Mouse (Mus musculus) layer of hippocampus, postnatal 25 days (tissue): ENCODE results near the gene Psmb8. TPM values are rescaled to one million over a fixed set of nuclear protein-coding genes. Genes with fewer than 3 reads are reported as not detected.

Experiments used
- DNase-seq, 2 experiments: peaks; one replicate each; pipeline ENCODE4 v3.0.0; 2022; ENCODE audit warnings: mixed read lengths in 2 of 2, low spot score in 1 of 2; ENCODE audit errors: extremely low spot score in 1 of 2
- total RNA-seq, 2 experiments: library from RNA; stranded (reverse); gene quantifications; 2 replicates each; pipeline ENCODE4 v1.2.3; 2021

Gene Psmb8
- total RNA-seq, result 1 to 10 TPM; 2.2 to 3.3 TPM

GRCm38 (mm10) chr17:34196941-34197894, at the start of gene Psmb8:
TSS of gene Psmb8 (plus strand) at chr17:34197721.
- peak; percentile 65 to 78 for DNase-seq

GRCm38 (mm10) chr17:34152923-34153322, 44.6 kb upstream of the Psmb8 start, which contains the start of gene H2-DMb1:
TSS of gene H2-DMb1 (plus strand) at chr17:34153072.
- DNase-seq, result no peak

- DNase-seq, result no peak
Observed at GRCm38 (mm10) chr17:34155534-34155933, 42.0 kb upstream of the Psmb8 start.

GRCm38 (mm10) chr17:34164202-34164895, 33.2 kb upstream of the Psmb8 start:
- DNase-seq, result peak in 1 of 2 experiments; percentile 29

GRCm38 (mm10) chr17:34165033-34165730, 32.3 kb upstream of the Psmb8 start:
- no peak for DNase-seq

- no peak for DNase-seq
Observed at GRCm38 (mm10) chr17:34169279-34169678, 28.2 kb upstream of the Psmb8 start.

- DNase-seq, result no peak
Observed at GRCm38 (mm10) chr17:34170487-34170876, 27.0 kb upstream of the Psmb8 start.

- peak; percentile 69 to 96 for DNase-seq
Observed at GRCm38 (mm10) chr17:34170877-34171498, 26.5 kb upstream of the Psmb8 start.

GRCm38 (mm10) chr17:34172528-34172927, 25.0 kb upstream of the Psmb8 start:
- no peak for DNase-seq

- no peak for DNase-seq
Observed at GRCm38 (mm10) chr17:34174075-34174474, 23.4 kb upstream of the Psmb8 start.

GRCm38 (mm10) chr17:34177179-34177578, 20.3 kb upstream of the Psmb8 start:
- no peak for DNase-seq

GRCm38 (mm10) chr17:34179019-34179418, 18.5 kb upstream of the Psmb8 start:
- no peak for DNase-seq

GRCm38 (mm10) chr17:34179913-34180859, 17.3 kb upstream of the Psmb8 start:
- no peak for DNase-seq

- DNase-seq, result no peak
Observed at GRCm38 (mm10) chr17:34183564-34184219, 13.8 kb upstream of the Psmb8 start.

GRCm38 (mm10) chr17:34185526-34185925, 12.0 kb upstream of the Psmb8 start:
- DNase-seq, result no peak

GRCm38 (mm10) chr17:34186885-34187260, 10.6 kb upstream of the Psmb8 start:
- DNase-seq, result no peak

GRCm38 (mm10) chr17:34187261-34187916, 10.1 kb upstream of the Psmb8 start, which contains the start of the genes Tap1 and Psmb9:
TSS of gene Tap1 (plus strand) at chr17:34187553.
TSS of gene Psmb9 (minus strand) at chr17:34187764.
- peak; percentile 96 to 98 for DNase-seq

GRCm38 (mm10) chr17:34188010-34188409, 9.5 kb upstream of the Psmb8 start:
- no peak for DNase-seq
